22 mouse cellular contexts compared by ENCODE assay signal in the genomic region with DNA sequence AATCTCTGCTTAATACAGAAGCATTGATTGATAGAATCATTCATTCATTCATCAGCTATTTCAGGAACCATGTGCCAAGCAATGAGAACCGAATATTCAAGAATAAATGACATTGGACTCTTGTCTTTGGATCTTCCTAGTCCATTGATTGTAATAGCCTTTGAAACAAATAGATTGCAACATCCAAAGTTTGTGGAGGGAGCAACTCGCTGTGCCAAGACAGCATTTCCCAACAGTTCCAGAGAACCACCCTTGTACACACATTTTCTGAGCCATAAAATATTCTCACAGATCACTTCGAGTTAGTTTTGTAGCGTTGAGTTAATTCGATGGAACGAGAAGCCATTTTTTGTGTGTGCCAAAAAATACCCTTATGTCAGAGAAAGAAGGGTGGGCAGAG.
DNase-seq lines count a peak whose midpoint lies in the region; ATAC-seq and TF ChIP-seq lines count a peak whose summit lies in the region.
"Had no signal": no experiment of that assay in that cellular context is flagged by ENCODE, and none has a peak within 500 bp of the region (broad histone marks: within the 10 kb centered on the region; RNA-seq: fewer than 3 reads in every experiment).

No protein-coding gene starts in this region.

- H3K4me2 ChIP-seq in liver, postnatal 0 days (ENCODE audit: low read depth, low read length): no peak overlapping the region
- H3K4me2 ChIP-seq in liver, embryonic 11.5 days: no peak overlapping the region
- no peak overlapping the region for H3K4me2 ChIP-seq in lung, postnatal 0 days (replicated peaks; ENCODE audit: low read depth, low read length)
- H3K4me2 ChIP-seq: hindbrain, embryonic 12.5 days; kidney, embryonic 15.5 days; limb, embryonic 13.5 days; liver, embryonic 15.5 days; midbrain, embryonic 15.5 days; neural tube, embryonic 13.5 days had no signal

- peak; percentile 44 for DNase-seq in adrenal gland, postnatal 10 days
- DNase-seq in adrenal gland, postnatal 25 days: no peak
- DNase-seq in liver, postnatal 0 days: no peak
- DNase-seq in liver, embryonic 11.5 days (ENCODE audit: low spot score): no peak
- peak; percentile 76 for DNase-seq in lung, postnatal 0 days (ENCODE audit: low spot score)
- DNase-seq in skeletal muscle tissue, adult 2 months (ENCODE audit: low read depth, low spot score): peak; percentile 72
- no peak for DNase-seq in thymus, postnatal 0 days (ENCODE audit: low spot score)
- DNase-seq in kidney, postnatal 36 days: no peak
- DNase-seq: cerebellum, adult 2 months; cerebellum, postnatal 36 days; embryo, embryonic 11 days; forebrain, postnatal 0 days; kidney, postnatal 4 days; thymus, postnatal 36 days had no signal

- TF ChIP-seq CTCF in liver, postnatal 0 days (IDR thresholded peaks at IDR 0.05; ENCODE audit: low read depth): no peak
- TF ChIP-seq CTCF in lung, postnatal 0 days (IDR thresholded peaks at IDR 0.05): no peak

- peak; percentile 61; the same call in 1 of the 2 replicates for TF ChIP-seq EP300 in liver, postnatal 0 days (IDR thresholded peaks at IDR 0.05; ENCODE audit: low read depth)
- no peak for TF ChIP-seq EP300 in lung, postnatal 0 days (IDR thresholded peaks at IDR 0.05)

- H3K36me3 ChIP-seq in liver, postnatal 0 days (replicated peaks; ENCODE audit: insufficient read depth, low read length): no peaks in the 10 kb centered on the region
- H3K36me3 ChIP-seq in liver, embryonic 11.5 days (ENCODE audit: control insufficient read depth, insufficient read depth, low read length): no peaks in the 10 kb centered on the region
- no peaks in the 10 kb centered on the region for H3K36me3 ChIP-seq in lung, postnatal 0 days (ENCODE audit: insufficient read depth, low read length)
- H3K36me3 ChIP-seq: hindbrain, embryonic 12.5 days; kidney, embryonic 15.5 days; limb, embryonic 13.5 days; liver, embryonic 15.5 days; midbrain, embryonic 15.5 days; neural tube, embryonic 13.5 days had no signal

- ATAC-seq in liver, postnatal 0 days: peak; percentile 85
- no peak for ATAC-seq in liver, embryonic 11.5 days (replicated peaks; ENCODE audit: low FRiP score)
- ATAC-seq in lung, postnatal 0 days: peak; percentile 52
- ATAC-seq: forebrain, postnatal 0 days; intestine, postnatal 0 days; midbrain, embryonic 15.5 days had no signal

- H3K9ac ChIP-seq in liver, postnatal 0 days (replicated peaks): no peak overlapping the region
- no peak overlapping the region for H3K9ac ChIP-seq in liver, embryonic 11.5 days (ENCODE audit: low read depth, low read length)
- no peak overlapping the region for H3K9ac ChIP-seq in lung, postnatal 0 days (replicated peaks; ENCODE audit: low read depth)
- H3K9ac ChIP-seq: forebrain, postnatal 0 days; hindbrain, embryonic 12.5 days; kidney, embryonic 15.5 days; limb, embryonic 13.5 days; liver, embryonic 15.5 days; midbrain, embryonic 15.5 days; neural tube, embryonic 13.5 days had no signal

- peaks cover 7% of the 10 kb centered on the region; the same call in 1 of the 2 replicates for H3K4me1 ChIP-seq in liver, postnatal 0 days (ENCODE audit: insufficient read depth)
- no peaks in the 10 kb centered on the region for H3K4me1 ChIP-seq in liver, embryonic 11.5 days (replicated peaks; ENCODE audit: control insufficient read depth, insufficient read depth, low read length)
- H3K4me1 ChIP-seq in lung, postnatal 0 days (ENCODE audit: insufficient read depth, low read depth, low read length): no peaks in the 10 kb centered on the region
- H3K4me1 ChIP-seq: liver, embryonic 15.5 days; midbrain, embryonic 15.5 days had no signal

- no peaks in the 10 kb centered on the region for H3K27me3 ChIP-seq in liver, postnatal 0 days (ENCODE audit: insufficient read depth, low read length)
- no peaks in the 10 kb centered on the region for H3K27me3 ChIP-seq in liver, embryonic 11.5 days (replicated peaks; ENCODE audit: control insufficient read depth, insufficient read depth, low read length)
- H3K27me3 ChIP-seq in lung, postnatal 0 days (replicated peaks; ENCODE audit: insufficient read depth, low read length): no peaks in the 10 kb centered on the region
- H3K27me3 ChIP-seq: hindbrain, embryonic 12.5 days; kidney, embryonic 15.5 days; liver, embryonic 15.5 days; midbrain, embryonic 15.5 days; neural tube, embryonic 13.5 days had no signal

- no peak overlapping the region for H3K27ac ChIP-seq in liver, postnatal 0 days (ENCODE audit: low read depth)
- no peak overlapping the region for H3K27ac ChIP-seq in liver, embryonic 11.5 days (ENCODE audit: low read depth, low read length)
- peak overlapping the region; percentile 45; the same call in 1 of the 2 replicates for H3K27ac ChIP-seq in lung, postnatal 0 days (ENCODE audit: low read length)
- H3K27ac ChIP-seq: hindbrain, embryonic 12.5 days; kidney, embryonic 15.5 days; limb, embryonic 13.5 days; liver, embryonic 15.5 days; macrophage; midbrain, embryonic 15.5 days; neural tube, embryonic 13.5 days had no signal

- 67% methylated on average over 6 of the region's 6 CpGs for WGBS in liver, postnatal 0 days (ENCODE audit: insufficient replicate concordance)
- 83% methylated on average over 6 of the region's 6 CpGs for WGBS in liver, embryonic 11.5 days
- WGBS in lung, postnatal 0 days: 77% methylated on average over 6 of the region's 6 CpGs

- no peak overlapping the region for H3K4me3 ChIP-seq in liver, postnatal 0 days (ENCODE audit: low read depth, low read length)
- no peak overlapping the region for H3K4me3 ChIP-seq in liver, embryonic 11.5 days (ENCODE audit: low read depth, low read length)
- H3K4me3 ChIP-seq in lung, postnatal 0 days (ENCODE audit: low read depth, low read length): no peak overlapping the region
- H3K4me3 ChIP-seq: hindbrain, embryonic 12.5 days; kidney, embryonic 15.5 days; limb, embryonic 13.5 days; liver, embryonic 15.5 days; midbrain, embryonic 15.5 days; neural tube, embryonic 13.5 days had no signal

- no peaks in the 10 kb centered on the region for H3K9me3 ChIP-seq in liver, postnatal 0 days (ENCODE audit: low read length)
- H3K9me3 ChIP-seq in liver, embryonic 11.5 days (ENCODE audit: control insufficient read depth, low read length): no peaks in the 10 kb centered on the region
- no peaks in the 10 kb centered on the region for H3K9me3 ChIP-seq in lung, postnatal 0 days (ENCODE audit: low read length)
- H3K9me3 ChIP-seq: hindbrain, embryonic 12.5 days; kidney, embryonic 15.5 days; limb, embryonic 13.5 days; liver, embryonic 15.5 days; midbrain, embryonic 15.5 days; neural tube, embryonic 13.5 days had no signal

Comparison
In these comparisons a context has a peak if more than half of its experiments do, and no peak if none do; other contexts are left out.
1. DNase-seq: peak in adrenal gland, postnatal 10 days (single experiment), lung, postnatal 0 days (single experiment) and skeletal muscle tissue, adult 2 months (single experiment); none in adrenal gland, postnatal 25 days (single experiment), liver, postnatal 0 days (single experiment), liver, embryonic 11.5 days (single experiment), thymus, postnatal 0 days (single experiment) and kidney, postnatal 36 days (0 of 2).